21 mouse cellular contexts compared by ENCODE assay signal in genomic region chr11:17232792-17233191, GRCm38 (mm10). TPM values are rescaled to one million over a fixed set of nuclear protein-coding genes. Genes with fewer than 3 reads are reported as not detected.
A peak's percentile ranks its signal among the peaks of the same experiment; 100 is the strongest.
DNase-seq lines count a peak whose midpoint lies in the region.
"Had no signal": no experiment of that assay in that cellular context is flagged by ENCODE, and none has a peak within 500 bp of the region (broad histone marks: within the 10 kb centered on the region; RNA-seq: fewer than 3 reads in every experiment).

No protein-coding gene starts in this region.

- no peak overlapping the region for H3K4me3 ChIP-seq in heart, embryonic 10.5 days
- H3K4me3 ChIP-seq: hindbrain, embryonic 12.5 days; limb, embryonic 10.5 days; liver, embryonic 15.5 days; stomach, embryonic 15.5 days had no signal

- no peaks in the 10 kb centered on the region for H3K9me3 ChIP-seq in heart, embryonic 10.5 days
- H3K9me3 ChIP-seq: hindbrain, embryonic 12.5 days; limb, embryonic 10.5 days; liver, embryonic 15.5 days; stomach, embryonic 15.5 days had no signal

- H3K27me3 ChIP-seq in heart, embryonic 10.5 days (ENCODE audit: insufficient read depth, poor library complexity, severe bottlenecking): no peaks in the 10 kb centered on the region
- H3K27me3 ChIP-seq: hindbrain, embryonic 12.5 days; liver, embryonic 15.5 days; stomach, embryonic 15.5 days had no signal

- H3K27ac ChIP-seq in heart, embryonic 10.5 days: no peak overlapping the region
- H3K27ac ChIP-seq: hindbrain, embryonic 12.5 days; kidney, postnatal 0 days; limb, embryonic 10.5 days; liver, embryonic 15.5 days; stomach, embryonic 15.5 days had no signal

- H3K36me3 ChIP-seq in heart, embryonic 10.5 days: peaks cover 23% of the 10 kb centered on the region

- peak; percentile 82 for DNase-seq in heart, embryonic 10.5 days (ENCODE audit: low spot score)
- DNase-seq in heart, adult 8-10 months (ENCODE audit: low spot score): no peak
- DNase-seq in 3T3-L1 (ENCODE audit: low read depth, low spot score): peak; percentile 23
- DNase-seq in embryo, embryonic 11 days: peak; percentile 2
- DNase-seq in heart, postnatal 4 days: peak; percentile 39
- no peak for DNase-seq in kidney, postnatal 36 days
- no peak for DNase-seq in thymus, postnatal 4 days
- DNase-seq: adrenal gland, adult 2 months; cerebellum, adult 11-12 months; cerebellum, postnatal 10 days; gastrocnemius, postnatal 10 days; kidney, adult 2 months; liver; lung, postnatal 10 days; thymus, adult 18-20 months; thymus, postnatal 36 days had no signal

- WGBS in heart, embryonic 10.5 days: 45% methylated on average over 5 of the region's 5 CpGs

- H3K4me1 ChIP-seq in heart, embryonic 10.5 days: peaks cover 9% of the 10 kb centered on the region; the same call in 1 of the 2 replicates
- H3K4me1 ChIP-seq: hindbrain, embryonic 12.5 days; limb, embryonic 10.5 days; stomach, embryonic 15.5 days had no signal

RNA-seq across cellular contexts. Expression of gene Pno1, which starts 21.4 kb away (rescaled TPM):
- 95.4 and 114 TPM in 2 replicates for polyA plus RNA-seq in heart, embryonic 10.5 days (2016; fragmentation: Nextera tagmentation; extraction: Ambion mirVana)
- 10 to 100 TPM; 31.5 to 36.2 (median 35.2) TPM for total RNA-seq in heart, adult 8-10 months (2022)
- total RNA-seq in heart, postnatal 4 days (2021): 10 to 100 TPM; 33.2 to 35.8 TPM

RNA-seq across cellular contexts. Expression of gene C1d, which starts 24.6 kb away (rescaled TPM):
- 85.5 and 94.1 TPM in 2 replicates for polyA plus RNA-seq in heart, embryonic 10.5 days (2016; fragmentation: Nextera tagmentation; extraction: Ambion mirVana)
- total RNA-seq in heart, adult 8-10 months (2022): 10 to 100 TPM; 32.9 to 38.0 (median 36.5) TPM
- 10 to 100 TPM; 38.8 to 45.1 TPM for total RNA-seq in heart, postnatal 4 days (2021)

RNA-seq across cellular contexts. Expression of gene Wdr92, which starts 50.9 kb away (rescaled TPM):
- polyA plus RNA-seq in heart, embryonic 10.5 days (2016; fragmentation: Nextera tagmentation; extraction: Ambion mirVana): 22.8 and 27.6 TPM in 2 replicates
- total RNA-seq in heart, adult 8-10 months (2022): 10 to 100 TPM; 10.7 to 14.1 (median 11.2) TPM
- total RNA-seq in heart, postnatal 4 days (2021): 1 to 10 TPM; 7.4 to 8.5 TPM

Comparison
In these comparisons a context has a peak if more than half of its experiments do, and no peak if none do; other contexts are left out.
1. DNase-seq: peak in heart, embryonic 10.5 days (single experiment), 3T3-L1 (single experiment), embryo, embryonic 11 days (single experiment) and heart, postnatal 4 days (single experiment); none in heart, adult 8-10 months (single experiment), kidney, postnatal 36 days (0 of 2) and thymus, postnatal 4 days (single experiment).